Mouse (Mus musculus) hindbrain, embryonic 10.5 days (tissue): ENCODE data around the gene Ifrd2. TPM values are rescaled to one million over a fixed set of nuclear protein-coding genes. Genes with fewer than 3 reads are reported as not detected.
A peak's percentile ranks its signal among the peaks of the same experiment; 100 is the strongest.

ENCODE experiments used
- DNase-seq: peaks from one replicate; pipeline ENCODE4 v3.0.0-alpha.2; 2017; ENCODE audit warnings: low spot score
- H3K27ac ChIP-seq: fragments of 300-500 bp; sonication (generic); 2 replicates; pipeline ENCODE4 v1.5.1; 2016; ENCODE audit warnings: mild to moderate bottlenecking, moderate library complexity
- H3K27me3 ChIP-seq: fragments of 300-500 bp; sonication (generic); 2 replicates; pipeline ENCODE4 v1.6.1; 2016; ENCODE audit warnings: mild to moderate bottlenecking; ENCODE audit not compliant: poor library complexity, insufficient read depth, severe bottlenecking
- H3K36me3 ChIP-seq: fragments of 300-500 bp; sonication (generic); 2 replicates; pipeline ENCODE4 v1.6.1; 2016; ENCODE audit warnings: mild to moderate bottlenecking, moderate library complexity
- H3K4me1 ChIP-seq: fragments of 300-500 bp; sonication (generic); replicated peaks from 2 replicates; pipeline ENCODE4 v1.6.1; 2016; ENCODE audit warnings: mild to moderate bottlenecking
- H3K4me3 ChIP-seq: fragments of 300-500 bp; sonication (generic); 2 replicates; pipeline ENCODE4 v1.5.1; 2016; ENCODE audit warnings: mild to moderate bottlenecking, moderate library complexity
- H3K9me3 ChIP-seq: fragments of 300-500 bp; sonication (generic); 2 replicates; pipeline ENCODE4 v1.6.1; 2016; ENCODE audit warnings: mild to moderate bottlenecking, moderate library complexity
- WGBS: fragments of 180-500 bp; shearing (Covaris S2); methylation state at CpG from one replicate; pipeline ENCODE4 v1.1.7; 2016; 5-methylcytosine and 5-hydroxymethylcytosine counted together
- polyA plus RNA-seq: library from polyadenylated mRNA; unstranded; fragments of >200 nt; fragmentation: Nextera tagmentation; extraction: Ambion mirVana; gene quantifications from 2 replicates; pipeline ENCODE4 v1.2.1, GENCODE M21; 2016

Ifrd2 gene
- polyA plus RNA-seq, 1 experiment from 2014 or later = 41.1 TPM

GRCm38 (mm10) chr9:107612191-107612944, 24.9 kb downstream of the Ifrd2 start:
- peaks cover 10% of the 10 kb centered on the region; the same call in 1 of the 2 replicates for H3K27me3 ChIP-seq
- peak overlapping the region; percentile 99 for H3K27ac ChIP-seq
- H3K9me3 ChIP-seq = no peaks in the 10 kb centered on the region
- H3K4me1 ChIP-seq = peaks cover 92% of the 10 kb centered on the region
- WGBS = 2% methylated on average over 46 of the region's 48 CpGs
- peak; percentile 99 for DNase-seq
- H3K4me3 ChIP-seq = peak overlapping the region; percentile 53
- H3K36me3 ChIP-seq = peaks cover 42% of the 10 kb centered on the region

- Histone ChIP-seq H3K9me3 (no peaks in the 10 kb centered on the region), H3K4me3 (peak overlapping the region; percentile 53), H3K27me3 (peaks cover 6% of the 10 kb centered on the region; the same call in 1 of the 2 replicates), H3K36me3 (peaks cover 49% of the 10 kb centered on the region), H3K27ac (peak overlapping the region; percentile 99), H3K4me1 (peaks cover 85% of the 10 kb centered on the region)
- WGBS = 14% methylated on average over 12 of the region's 12 CpGs
- DNase-seq = no peak
Measured at GRCm38 (mm10) chr9:107612945-107613569, 25.6 kb downstream of the Ifrd2 start.

GRCm38 (mm10) chr9:107615035-107615434, 27.6 kb downstream of the Ifrd2 start:
- 49% methylated on average over 4 of the region's 4 CpGs for WGBS
- H3K4me1 ChIP-seq = peaks cover 71% of the 10 kb centered on the region
- peaks cover 68% of the 10 kb centered on the region for H3K36me3 ChIP-seq
- no peaks in the 10 kb centered on the region for H3K9me3 ChIP-seq
- peak overlapping the region; percentile 85 for H3K27ac ChIP-seq
- H3K27me3 ChIP-seq = no peaks in the 10 kb centered on the region
- H3K4me3 ChIP-seq = peak overlapping the region; percentile 9; the same call in 1 of the 2 replicates
- peak; percentile 60 for DNase-seq

- H3K4me3 ChIP-seq = no peak overlapping the region
- no peak for DNase-seq
- peaks cover 48% of the 10 kb centered on the region for H3K4me1 ChIP-seq
- H3K36me3 ChIP-seq = peaks cover 90% of the 10 kb centered on the region
- WGBS = 74% methylated on average over 2 of the region's 2 CpGs
- H3K27me3 ChIP-seq = no peaks in the 10 kb centered on the region
- no peak overlapping the region for H3K27ac ChIP-seq
- H3K9me3 ChIP-seq = no peaks in the 10 kb centered on the region
Measured at GRCm38 (mm10) chr9:107617461-107617860, 30.0 kb downstream of the Ifrd2 start.

GRCm38 (mm10) chr9:107618098-107618497, 30.7 kb downstream of the Ifrd2 start:
- no peak for DNase-seq
- no peak overlapping the region; the same call in 1 of the 2 replicates for H3K27ac ChIP-seq
- WGBS = 94% methylated on average over 6 of the region's 6 CpGs
- H3K4me1 ChIP-seq = peaks cover 42% of the 10 kb centered on the region
- peaks cover 94% of the 10 kb centered on the region for H3K36me3 ChIP-seq
- no peak overlapping the region for H3K4me3 ChIP-seq
- H3K9me3 ChIP-seq = no peaks in the 10 kb centered on the region
- H3K27me3 ChIP-seq = no peaks in the 10 kb centered on the region

GRCm38 (mm10) chr9:107618778-107619545, 31.5 kb downstream of the Ifrd2 start:
- Histone ChIP-seq H3K27ac (peak overlapping the region; percentile 20; the same call in 1 of the 2 replicates), H3K27me3 (no peaks in the 10 kb centered on the region), H3K9me3 (no peaks in the 10 kb centered on the region), H3K4me1 (peaks cover 39% of the 10 kb centered on the region), H3K36me3 (peaks cover 98% of the 10 kb centered on the region), H3K4me3 (no peak overlapping the region)
- 84% methylated on average over 13 of the region's 13 CpGs for WGBS
- DNase-seq = no peak

- 87% methylated on average over 13 of the region's 13 CpGs for whole genome bisulfite sequencing
- H3K4me3 ChIP-seq = no peak overlapping the region
- DNase-seq = no peak
- H3K9me3 ChIP-seq = no peaks in the 10 kb centered on the region
- H3K27me3 ChIP-seq = no peaks in the 10 kb centered on the region
- peaks cover 98% of the 10 kb centered on the region for H3K36me3 ChIP-seq
- H3K4me1 ChIP-seq = peaks cover 39% of the 10 kb centered on the region
- peak overlapping the region; percentile 53; the same call in 1 of the 2 replicates for H3K27ac ChIP-seq
Measured at GRCm38 (mm10) chr9:107619546-107619879, 32.1 kb downstream of the Ifrd2 start.

GRCm38 (mm10) chr9:107620954-107621353, 33.5 kb downstream of the Ifrd2 start:
- Histone ChIP-seq H3K4me3 (no peak overlapping the region), H3K9me3 (no peaks in the 10 kb centered on the region), H3K27ac (no peak overlapping the region), H3K36me3 (peaks cover 97% of the 10 kb centered on the region), H3K27me3 (no peaks in the 10 kb centered on the region), H3K4me1 (peaks cover 39% of the 10 kb centered on the region)
- DNase-seq = no peak

- Histone ChIP-seq H3K4me1 (peaks cover 63% of the 10 kb centered on the region), H3K4me3 (no peak overlapping the region), H3K36me3 (peaks cover 84% of the 10 kb centered on the region), H3K27ac (peak overlapping the region; percentile 99), H3K9me3 (no peaks in the 10 kb centered on the region), H3K27me3 (no peaks in the 10 kb centered on the region)
- DNase-seq = no peak
- WGBS = 67% methylated on average over 5 of the region's 5 CpGs
Measured at GRCm38 (mm10) chr9:107624539-107624938, 37.1 kb downstream of the Ifrd2 start.

GRCm38 (mm10) chr9:107624951-107625350, 37.5 kb downstream of the Ifrd2 start:
- Histone ChIP-seq H3K27me3 (no peaks in the 10 kb centered on the region), H3K4me1 (peaks cover 64% of the 10 kb centered on the region), H3K36me3 (peaks cover 79% of the 10 kb centered on the region), H3K4me3 (0 out of 2 replicates have a peak overlapping the region, but pooled peaks have one; percentile 11), H3K27ac (peak overlapping the region; percentile 99), H3K9me3 (no peaks in the 10 kb centered on the region)
- DNase-seq = no peak
- 79% methylated on average over 3 of the region's 3 CpGs for WGBS

GRCm38 (mm10) chr9:107625351-107626128, 38.1 kb downstream of the Ifrd2 start:
- 0 out of 2 replicates have a peak overlapping the region, but pooled peaks have one; percentile 11 for H3K4me3 ChIP-seq
- no peak for DNase-seq
- H3K36me3 ChIP-seq = peaks cover 74% of the 10 kb centered on the region
- no peaks in the 10 kb centered on the region for H3K27me3 ChIP-seq
- H3K9me3 ChIP-seq = no peaks in the 10 kb centered on the region
- peak overlapping the region; percentile 99 for H3K27ac ChIP-seq
- peaks cover 70% of the 10 kb centered on the region for H3K4me1 ChIP-seq
- WGBS = 88% methylated on average over 12 of the region's 12 CpGs

GRCm38 (mm10) chr9:107626158-107626843, 38.9 kb downstream of the Ifrd2 start:
- H3K36me3 ChIP-seq = peaks cover 66% of the 10 kb centered on the region
- peaks cover 78% of the 10 kb centered on the region for H3K4me1 ChIP-seq
- H3K27ac ChIP-seq = peak overlapping the region; percentile 99
- DNase-seq = no peak
- H3K9me3 ChIP-seq = no peaks in the 10 kb centered on the region
- H3K4me3 ChIP-seq = peak overlapping the region; percentile 87
- H3K27me3 ChIP-seq = no peaks in the 10 kb centered on the region
- 35% methylated on average over 15 of the region's 15 CpGs for WGBS
